Mouse (Mus musculus): ENCODE measurements around the gene Vapb. TPM values are rescaled to one million over a fixed set of nuclear protein-coding genes. Genes with fewer than 3 reads are reported as not detected.

Vapb gene
- total and polyA plus RNA-seq, 3 experiments, result 29.1 to 483 (median 46.5) TPM

GRCm38 (mm10) chr2:173802176-173802575 lies 64.9 kb downstream of the Vapb start:
- H3K27me3 ChIP-seq (ENCODE audit: control insufficient read depth in 1 of 2, insufficient read depth in 2 of 2, low read length in 2 of 2), result no peaks in the 10 kb centered on the region
- TF ChIP-seq POLR2AphosphoS5 (IDR thresholded peaks at IDR 0.05; ENCODE audit: borderline replicate concordance, low read depth, low read length) (no peak), HCFC1 (IDR thresholded peaks at IDR 0.05; ENCODE audit: low read depth, low read length) (no peak), TBP (IDR thresholded peaks at IDR 0.05; ENCODE audit: low read depth, low read length) (no peak), RCOR1 (IDR thresholded peaks at IDR 0.05; ENCODE audit: low read depth, low read length) (no peak), GABPA (IDR thresholded peaks at IDR 0.05; ENCODE audit: low read depth, low read length) (no peak), NELFE (IDR thresholded peaks at IDR 0.05; ENCODE audit: low read depth, low read length) (no peak), MAFK (IDR thresholded peaks at IDR 0.05; ENCODE audit: borderline replicate concordance, low read depth, low read length) (no peak), CHD1 (IDR thresholded peaks at IDR 0.05; ENCODE audit: low read depth, low read length) (no peak), CTCF (IDR thresholded peaks at IDR 0.05 in 2 of 3, conservative IDR thresholded peaks at IDR 0.05 in 1 of 3; ENCODE audit: control insufficient read depth in 1 of 3, insufficient read depth in 1 of 3, low read depth in 2 of 3, low read length in 3 of 3, poor library complexity in 1 of 3, severe bottlenecking in 1 of 3) (no peak), JUND (IDR thresholded peaks at IDR 0.05; ENCODE audit: low read depth, low read length) (no peak), BHLHE40 (IDR thresholded peaks at IDR 0.05; ENCODE audit: borderline replicate concordance, low read depth, low read length) (no peak), CHD2 (IDR thresholded peaks at IDR 0.05; ENCODE audit: low read length) (no peak), MYB (IDR thresholded peaks at IDR 0.05; ENCODE audit: low read depth, low read length) (no peak), RAD21 (IDR thresholded peaks at IDR 0.05; ENCODE audit: low read depth, low read length) (no peak), MAX (IDR thresholded peaks at IDR 0.05; ENCODE audit: low read length) (no peak)
- H3K9ac ChIP-seq (ENCODE audit: control insufficient read depth, low read depth, low read length, poor library complexity, severe bottlenecking), result no peak overlapping the region
- no peaks in the 10 kb centered on the region for H3K79me2 ChIP-seq (ENCODE audit: control insufficient read depth, insufficient read depth, low read length, poor library complexity)
- no peaks in the 10 kb centered on the region for H3K4me1 ChIP-seq (ENCODE audit: control insufficient read depth in 1 of 2, insufficient read depth in 2 of 2, low read length in 2 of 2)
- no peak overlapping the region for H3K27ac ChIP-seq (ENCODE audit: control insufficient read depth, low read depth, low read length)
- H3K9me3 ChIP-seq (replicated peaks; ENCODE audit: insufficient read depth, low read length), result no peaks in the 10 kb centered on the region
- DNase-seq (ENCODE audit: low read depth, low spot score), result no peak
- no peak overlapping the region for H3K4me3 ChIP-seq (ENCODE audit: control insufficient read depth in 1 of 2, insufficient read depth in 1 of 2, low read depth in 2 of 2, low read length in 2 of 2)
- H3K36me3 ChIP-seq (ENCODE audit: control insufficient read depth in 1 of 2, insufficient read depth in 2 of 2, low read length in 2 of 2), result no peaks in the 10 kb centered on the region

- H3K79me2 ChIP-seq (ENCODE audit: control insufficient read depth, insufficient read depth, low read length, poor library complexity), result no peaks in the 10 kb centered on the region
- H3K4me1 ChIP-seq (ENCODE audit: control insufficient read depth in 1 of 2, insufficient read depth in 2 of 2, low read length in 2 of 2), result no peaks in the 10 kb centered on the region
- H3K36me3 ChIP-seq (ENCODE audit: control insufficient read depth in 1 of 2, insufficient read depth in 2 of 2, low read length in 2 of 2), result no peaks in the 10 kb centered on the region
- no peak overlapping the region for H3K9ac ChIP-seq (ENCODE audit: control insufficient read depth, low read depth, low read length, poor library complexity, severe bottlenecking)
- no peak for DNase-seq (ENCODE audit: low read depth, low spot score)
- H3K27me3 ChIP-seq (ENCODE audit: control insufficient read depth in 1 of 2, insufficient read depth in 2 of 2, low read length in 2 of 2), result no peaks in the 10 kb centered on the region
- no peaks in the 10 kb centered on the region; the same call in 1 of the 2 replicates for H3K9me3 ChIP-seq (replicated peaks; ENCODE audit: insufficient read depth, low read length)
- no peak overlapping the region for H3K4me3 ChIP-seq (ENCODE audit: control insufficient read depth in 1 of 2, insufficient read depth in 1 of 2, low read depth in 2 of 2, low read length in 2 of 2)
- TF ChIP-seq RCOR1 (IDR thresholded peaks at IDR 0.05; ENCODE audit: low read depth, low read length), result no peak
- TF ChIP-seq ZMIZ1 (IDR thresholded peaks at IDR 0.05; ENCODE audit: low read depth, low read length), result no peak
- TF ChIP-seq CTCF (IDR thresholded peaks at IDR 0.05 in 2 of 3, conservative IDR thresholded peaks at IDR 0.05 in 1 of 3; ENCODE audit: control insufficient read depth in 1 of 3, insufficient read depth in 1 of 3, low read depth in 2 of 3, low read length in 3 of 3, poor library complexity in 1 of 3, severe bottlenecking in 1 of 3), result no peak
- no peak for TF ChIP-seq ELF1 (IDR thresholded peaks at IDR 0.05; ENCODE audit: low read depth, low read length)
- no peak for TF ChIP-seq SMC3 (IDR thresholded peaks at IDR 0.05; ENCODE audit: low read depth, low read length)
- TF ChIP-seq BHLHE40 (IDR thresholded peaks at IDR 0.05; ENCODE audit: borderline replicate concordance, low read depth, low read length), result no peak
- no peak for TF ChIP-seq NELFE (IDR thresholded peaks at IDR 0.05; ENCODE audit: low read depth, low read length)
- no peak for TF ChIP-seq TCF12 (IDR thresholded peaks at IDR 0.05; ENCODE audit: low read depth, low read length)
- no peak for TF ChIP-seq MAX (IDR thresholded peaks at IDR 0.05; ENCODE audit: low read length)
- no peak for TF ChIP-seq MYB (IDR thresholded peaks at IDR 0.05; ENCODE audit: low read depth, low read length)
- no peak for TF ChIP-seq USF1 (IDR thresholded peaks at IDR 0.05; ENCODE audit: low read depth, low read length)
- no peak for TF ChIP-seq E2F4 (IDR thresholded peaks at IDR 0.05; ENCODE audit: borderline replicate concordance, low read depth, low read length)
- no peak for TF ChIP-seq GATA1 (IDR thresholded peaks at IDR 0.05; ENCODE audit: low read depth, low read length)
- TF ChIP-seq MXI1 (IDR thresholded peaks at IDR 0.05; ENCODE audit: low read depth, low read length), result no peak
- no peak for TF ChIP-seq ZC3H11A (IDR thresholded peaks at IDR 0.05; ENCODE audit: low read depth, low read length)
- no peak for TF ChIP-seq SIN3A (IDR thresholded peaks at IDR 0.05; ENCODE audit: low read length)
- no peak overlapping the region for H3K27ac ChIP-seq (ENCODE audit: control insufficient read depth, low read depth, low read length)
Observed at GRCm38 (mm10) chr2:173802956-173803355, 65.6 kb downstream of the Vapb start.

Data from MEL (cell line).